Mouse (Mus musculus) CH12.LX (cell line): Measurements from ENCODE around the gene Ddt. TPM values are rescaled to one million over a fixed set of nuclear protein-coding genes. Genes with fewer than 3 reads are reported as not detected.

Experiments used
- DNase-seq: peaks from one replicate; pipeline ENCODE4 v3.0.0-alpha.2; 2013; ENCODE audit errors: extremely low read depth
- H3K27ac ChIP-seq: 2 replicates; pipeline ENCODE4 v1.5.1; 2012; ENCODE audit warnings: low read depth, mild to moderate bottlenecking, control low read depth, moderate library complexity; ENCODE audit not compliant: insufficient read depth
- H3K27me3 ChIP-seq: replicated peaks from 2 replicates; pipeline ENCODE3; 2012; ENCODE audit warnings: inconsistent platforms
- H3K36me3 ChIP-seq, 2 experiments: replicated peaks in 1 of 2; 2 replicates each; pipeline versions ENCODE3 to v1.6.1; 2012; ENCODE audit warnings: inconsistent platforms in 1 of 2, low read length in 1 of 2, mild to moderate bottlenecking in 1 of 2, mixed read lengths in 1 of 2, moderate library complexity in 1 of 2; ENCODE audit not compliant: control insufficient read depth in 1 of 2, insufficient read depth in 1 of 2
- H3K4me1 ChIP-seq, 2 experiments: 2 replicates each; pipeline ENCODE4 v1.6.1; 2012; ENCODE audit warnings: inconsistent platforms in 1 of 2, moderate library complexity in 1 of 2; ENCODE audit not compliant: insufficient read depth in 2 of 2, control insufficient read depth in 1 of 2
- H3K4me2 ChIP-seq: 2 replicates; pipeline ENCODE4 v1.6.1; 2012; ENCODE audit warnings: low read depth, mild to moderate bottlenecking, control low read depth; ENCODE audit not compliant: poor library complexity, insufficient read depth, severe bottlenecking
- H3K4me3 ChIP-seq, 3 experiments: fragments of 150-350 bp in 1 of 3; sonication (generic) in 1 of 3; replicated peaks in 1 of 3; 2 replicates each; pipeline versions ENCODE3 to v1.5.1; 2011 to 2012; ENCODE audit warnings: low read depth in 2 of 3, low read length in 2 of 3, mild to moderate bottlenecking in 2 of 3, moderate library complexity in 2 of 3, control low read depth in 1 of 3, improper control_type of control experiment in 1 of 3, inconsistent platforms in 1 of 3, mixed read lengths in 1 of 3; ENCODE audit not compliant: poor library complexity in 1 of 3
- H3K79me2 ChIP-seq: replicated peaks from 2 replicates; pipeline ENCODE4 v1.6.1; 2012; ENCODE audit warnings: mild to moderate bottlenecking, moderate library complexity; ENCODE audit not compliant: control insufficient read depth, poor library complexity, insufficient read depth, severe bottlenecking; ENCODE audit errors: extremely low read depth
- H3K9ac ChIP-seq: 2 replicates; pipeline ENCODE4 v1.6.1; 2012; ENCODE audit warnings: low read depth, mild to moderate bottlenecking, control low read depth, moderate library complexity; ENCODE audit not compliant: insufficient read depth
- H3K9me3 ChIP-seq: replicated peaks from 2 replicates; pipeline ENCODE3; 2012; ENCODE audit warnings: low read length, inconsistent platforms, mixed read lengths
- CHD2 ChIP-seq: IDR thresholded peaks from 2 replicates; pipeline ENCODE4 v1.6.1; 2011; ENCODE audit warnings: low read length, improper control_type of control experiment
- CTCF ChIP-seq, 2 experiments: IDR thresholded peaks in 1 of 2; conservative IDR thresholded peaks in 1 of 2; 2 replicates each; pipeline ENCODE4 v1.5.1; 2011 to 2012; ENCODE audit warnings: low read depth in 2 of 2, low read length in 2 of 2, improper control_type of control experiment in 1 of 2, inconsistent platforms in 1 of 2, mild to moderate bottlenecking in 1 of 2, moderate library complexity in 1 of 2
- ETS1 ChIP-seq: conservative IDR thresholded peaks from 2 replicates; pipeline ENCODE4 v1.6.1; 2012; ENCODE audit warnings: low read depth, mild to moderate bottlenecking, inconsistent platforms, low read length, improper control_type of control experiment, moderate library complexity
- GABPA ChIP-seq: IDR thresholded peaks from 2 replicates; pipeline ENCODE4 v1.6.1; 2012; ENCODE audit warnings: low read depth, low read length, improper control_type of control experiment, inconsistent platforms; ENCODE audit not compliant: insufficient replicate concordance
- IRF4 ChIP-seq: IDR thresholded peaks from 2 replicates; pipeline ENCODE4 v1.6.1; 2014; ENCODE audit warnings: low read depth, mild to moderate bottlenecking, inconsistent platforms, low read length, improper control_type of control experiment
- KAT2A ChIP-seq: IDR thresholded peaks from 2 replicates; pipeline ENCODE4 v1.6.1; 2012; ENCODE audit warnings: low read length, improper control_type of control experiment, inconsistent platforms; ENCODE audit not compliant: insufficient replicate concordance
- MAFK ChIP-seq: IDR thresholded peaks from 2 replicates; pipeline ENCODE4 v1.6.1; 2011; ENCODE audit warnings: low read length, improper control_type of control experiment; ENCODE audit not compliant: insufficient replicate concordance
- NRF1 ChIP-seq: IDR thresholded peaks from 2 replicates; pipeline ENCODE4 v1.6.1; 2014; ENCODE audit warnings: low read depth, mild to moderate bottlenecking, inconsistent platforms, low read length, improper control_type of control experiment, moderate library complexity
- RCOR1 ChIP-seq: conservative IDR thresholded peaks from 2 replicates; pipeline ENCODE4 v1.6.1; 2012; ENCODE audit warnings: low read depth, mild to moderate bottlenecking, inconsistent platforms, low read length, improper control_type of control experiment
- TCF12 ChIP-seq: IDR thresholded peaks from 2 replicates; pipeline ENCODE4 v1.6.1; 2014; ENCODE audit warnings: low read depth, mild to moderate bottlenecking, inconsistent platforms, low read length, improper control_type of control experiment
- ZC3H11A ChIP-seq: IDR thresholded peaks from 2 replicates; pipeline ENCODE4 v1.6.1; 2012; ENCODE audit warnings: low read depth, mild to moderate bottlenecking, inconsistent platforms, low read length, improper control_type of control experiment
- ZKSCAN1 ChIP-seq: IDR thresholded peaks from 2 replicates; pipeline ENCODE4 v1.6.1; 2012; ENCODE audit warnings: low read depth, inconsistent platforms, low read length, improper control_type of control experiment, borderline replicate concordance
- dilution Hi-C: fragments of 300-500 bp; cut with MboI; formaldehyde crosslinking; loops from 2 replicates; pipeline ENCODE4 v1.14.3; 2020; ENCODE audit warnings: low sequenced_read_pairs; ENCODE audit not compliant: extremely low pct_unique_long_range_greater_than_20kb, extremely low pct_ligation_motif_present
- in situ Hi-C: fragments of 300-500 bp; cut with MboI; formaldehyde crosslinking; loops from 3 replicates; pipeline ENCODE4 v1.14.3; 2019; ENCODE audit warnings: low sequenced_read_pairs, low pct_ligation_motif_present, low pct_unique_long_range_greater_than_20kb, mixed read lengths
- polyA plus RNA-seq: library from polyadenylated mRNA; unstranded; fragments of >175 nt; gene quantifications from 2 replicates; pipeline ENCODE4 v1.2.1, GENCODE M21; 2012; ENCODE audit warnings: low read depth; ENCODE audit not compliant: insufficient read length
- total RNA-seq, 2 experiments: library from RNA; depleted of rRNA; stranded (reverse); fragments of 300-350 nt in 1 of 2; fragments of >200 nt in 1 of 2; gene quantifications; 2 replicates each; pipeline ENCODE4 v1.2.3; 2012 to 2014

Ddt gene
- total and polyA plus RNA-seq, 3 experiments, result 229 to 869 (median 599) TPM

- dilution Hi-C loops (no loop called here), in situ Hi-C loops (loop anchor here (10.0 kb wide), 1 partner anchor 111 kb away; no protein-coding TSS in a partner anchor)
- peaks cover 73 to 98% of the 10 kb centered on the region in 2 experiments for H3K36me3 ChIP-seq
Observed at GRCm38 (mm10) chr10:75743369-75743768, 29.8 kb downstream of the Ddt start.

GRCm38 (mm10) chr10:75740866-75741265, 32.3 kb downstream of the Ddt start:
- in situ Hi-C loops (loop anchor here (10.0 kb wide), 1 partner anchor 114 kb away; no protein-coding TSS in a partner anchor), dilution Hi-C loops (no loop called here)
- no peaks in the 10 kb centered on the region for H3K4me1 ChIP-seq
- no peaks in the 10 kb centered on the region for H3K27me3 ChIP-seq
- no peak for TF ChIP-seq ETS1
- TF ChIP-seq CHD2, result no peak
- TF ChIP-seq CTCF (conservative IDR thresholded peaks at IDR 0.05 in 1 of 2, IDR thresholded peaks at IDR 0.05 in 1 of 2; ENCODE audit: low read depth in 2 of 2, low read length in 2 of 2), result no peak
- no peak for TF ChIP-seq ZKSCAN1
- TF ChIP-seq TCF12, result no peak
- no peaks in the 10 kb centered on the region for H3K9me3 ChIP-seq
- DNase-seq, result no peak
- H3K4me2 ChIP-seq, result no peak overlapping the region
- H3K4me3 ChIP-seq, result no peak overlapping the region
- H3K9ac ChIP-seq, result no peak overlapping the region
- no peaks in the 10 kb centered on the region for H3K79me2 ChIP-seq
- peaks cover 74 to 97% of the 10 kb centered on the region in 2 experiments for H3K36me3 ChIP-seq
- no peak overlapping the region for H3K27ac ChIP-seq

More at GRCm38 (mm10) chr10:75743369-75743768, 29.8 kb downstream of the Ddt start:
- H3K4me3 ChIP-seq, result no peak overlapping the region
- no peaks in the 10 kb centered on the region for H3K4me1 ChIP-seq
- H3K9ac ChIP-seq, result no peak overlapping the region
- H3K27ac ChIP-seq, result no peak overlapping the region
- no peaks in the 10 kb centered on the region for H3K79me2 ChIP-seq
- DNase-seq, result no peak
- H3K9me3 ChIP-seq, result no peaks in the 10 kb centered on the region
- TF ChIP-seq KAT2A, result no peak
- no peak for TF ChIP-seq IRF4
- TF ChIP-seq NRF1, result no peak
- TF ChIP-seq TCF12, result no peak
- H3K4me2 ChIP-seq, result no peak overlapping the region
- H3K27me3 ChIP-seq, result no peaks in the 10 kb centered on the region

GRCm38 (mm10) chr10:75725449-75725848, 47.8 kb downstream of the Ddt start:
- no peaks in the 10 kb centered on the region for H3K4me1 ChIP-seq
- dilution Hi-C loops (no loop called here), in situ Hi-C loops (no loop called here)
- no peak overlapping the region for H3K27ac ChIP-seq
- H3K79me2 ChIP-seq, result no peaks in the 10 kb centered on the region; the same call in 1 of the 2 replicates
- no peak overlapping the region for H3K4me2 ChIP-seq
- no peak overlapping the region for H3K9ac ChIP-seq
- H3K36me3 ChIP-seq, result peaks cover 87 to 95% of the 10 kb centered on the region in 2 experiments
- no peak overlapping the region for H3K4me3 ChIP-seq
- DNase-seq, result no peak
- TF ChIP-seq RCOR1 (no peak), NRF1 (no peak), MAFK (peak; percentile 66; the same call in 1 of the 2 replicates), ZC3H11A (no peak), GABPA (no peak)
- H3K9me3 ChIP-seq, result no peaks in the 10 kb centered on the region
- H3K27me3 ChIP-seq, result no peaks in the 10 kb centered on the region

Other genes with a start within 250 kb of the Ddt start
- not detected in 2 replicates for gene Lrrc75b, start 213.1 kb downstream of the Ddt start, total RNA-seq (2012; rRNA removed)
- not detected in 2 replicates for gene Lrrc75b, start 213.1 kb downstream of the Ddt start, total RNA-seq (2014; rRNA removed)
- gene Lrrc75b, start 213.1 kb downstream of the Ddt start, polyA plus RNA-seq, result not detected in 2 replicates
- gene Ggt1, start 211.8 kb downstream of the Ddt start, total RNA-seq (2012; rRNA removed), result 1.3 and 2.1 TPM in 2 replicates
- 0.68 and 1.3 TPM in 2 replicates for gene Ggt1, start 211.8 kb downstream of the Ddt start, total RNA-seq (2014; rRNA removed)
- gene Ggt1, start 211.8 kb downstream of the Ddt start, polyA plus RNA-seq, result 2.0 and 3.8 TPM in 2 replicates
- not detected in 2 replicates for gene Ggt5, start 184.1 kb downstream of the Ddt start, total RNA-seq (2012; rRNA removed)
- not detected in 2 replicates for gene Ggt5, start 184.1 kb downstream of the Ddt start, total RNA-seq (2014; rRNA removed)
- not detected in 2 replicates for gene Ggt5, start 184.1 kb downstream of the Ddt start, polyA plus RNA-seq
- 0.51 and 0.63 TPM in 2 replicates for gene Susd2, start 129.4 kb downstream of the Ddt start, total RNA-seq (2012; rRNA removed)
- 0.66 and 0.70 TPM in 2 replicates for gene Susd2, start 129.4 kb downstream of the Ddt start, total RNA-seq (2014; rRNA removed)
- gene Susd2, start 129.4 kb downstream of the Ddt start, polyA plus RNA-seq, result 2.9 and 3.0 TPM in 2 replicates
- gene Cabin1, start 9.1 kb downstream of the Ddt start, total RNA-seq (2012; rRNA removed), result 29.0 and 35.8 TPM in 2 replicates
- gene Cabin1, start 9.1 kb downstream of the Ddt start, total RNA-seq (2014; rRNA removed), result 11.8 and 12.0 TPM in 2 replicates
- 38.9 and 46.0 TPM in 2 replicates for gene Cabin1, start 9.1 kb downstream of the Ddt start, polyA plus RNA-seq
- gene Gm20441, start 7.5 kb upstream of the Ddt start, total RNA-seq (2012; rRNA removed), result 0.42 and 0.68 TPM in 2 replicates
- gene Gm20441, start 7.5 kb upstream of the Ddt start, total RNA-seq (2014; rRNA removed), result 0.55 TPM in 1 of 2 replicates, not detected in the other
- not detected in 2 replicates for gene Gm20441, start 7.5 kb upstream of the Ddt start, polyA plus RNA-seq
- 72.3 and 117 TPM in 2 replicates for gene Gstt3, start 8.0 kb upstream of the Ddt start, total RNA-seq (2012; rRNA removed)
- gene Gstt3, start 8.0 kb upstream of the Ddt start, total RNA-seq (2014; rRNA removed), result 109 and 110 TPM in 2 replicates
- gene Gstt3, start 8.0 kb upstream of the Ddt start, polyA plus RNA-seq, result 144 and 163 TPM in 2 replicates
- 50.9 and 58.1 TPM in 2 replicates for gene Gstt1, start 25.2 kb upstream of the Ddt start, total RNA-seq (2012; rRNA removed)
- gene Gstt1, start 25.2 kb upstream of the Ddt start, total RNA-seq (2014; rRNA removed), result 2.4 and 2.9 TPM in 2 replicates
- gene Gstt1, start 25.2 kb upstream of the Ddt start, polyA plus RNA-seq, result 4.5 and 6.2 TPM in 2 replicates
- gene Gstt4, start 49.1 kb upstream of the Ddt start, total RNA-seq (2012; rRNA removed), result 0.17 and 0.21 TPM in 2 replicates
- 0.42 and 0.45 TPM in 2 replicates for gene Gstt4, start 49.1 kb upstream of the Ddt start, total RNA-seq (2014; rRNA removed)
- gene Gstt4, start 49.1 kb upstream of the Ddt start, polyA plus RNA-seq, result 0.80 and 0.94 TPM in 2 replicates
- gene Gstt2, start 64.0 kb upstream of the Ddt start, total RNA-seq (2012; rRNA removed), result 126 and 201 TPM in 2 replicates
- gene Gstt2, start 64.0 kb upstream of the Ddt start, total RNA-seq (2014; rRNA removed), result 192 and 197 TPM in 2 replicates
- gene Gstt2, start 64.0 kb upstream of the Ddt start, polyA plus RNA-seq, result 253 and 304 TPM in 2 replicates
- 1,561 and 2,151 TPM in 2 replicates for gene Mif, start 86.8 kb upstream of the Ddt start, total RNA-seq (2012; rRNA removed)
- gene Mif, start 86.8 kb upstream of the Ddt start, total RNA-seq (2014; rRNA removed), result 1,037 and 1,217 TPM in 2 replicates
- gene Mif, start 86.8 kb upstream of the Ddt start, polyA plus RNA-seq, result 1,853 and 2,072 TPM in 2 replicates
- gene Derl3, start 120.0 kb upstream of the Ddt start, total RNA-seq (2012; rRNA removed), result 13.1 and 20.4 TPM in 2 replicates
- 33.9 and 36.6 TPM in 2 replicates for gene Derl3, start 120.0 kb upstream of the Ddt start, total RNA-seq (2014; rRNA removed)
- 28.9 and 36.2 TPM in 2 replicates for gene Derl3, start 120.0 kb upstream of the Ddt start, polyA plus RNA-seq
- 94.9 and 101 TPM in 2 replicates for gene Smarcb1, start 148.2 kb upstream of the Ddt start, total RNA-seq (2012; rRNA removed)
- gene Smarcb1, start 148.2 kb upstream of the Ddt start, total RNA-seq (2014; rRNA removed), result 76.2 and 82.3 TPM in 2 replicates
- gene Smarcb1, start 148.2 kb upstream of the Ddt start, polyA plus RNA-seq, result 95.6 and 96.0 TPM in 2 replicates
- 243 and 254 TPM in 2 replicates for gene Chchd10, start 159.7 kb upstream of the Ddt start, total RNA-seq (2012; rRNA removed)
- 119 and 147 TPM in 2 replicates for gene Chchd10, start 159.7 kb upstream of the Ddt start, total RNA-seq (2014; rRNA removed)
- gene Chchd10, start 159.7 kb upstream of the Ddt start, polyA plus RNA-seq, result 412 and 540 TPM in 2 replicates
- gene Mmp11, start 163.1 kb upstream of the Ddt start, total RNA-seq (2012; rRNA removed), result 0.76 and 1.1 TPM in 2 replicates
- not detected in 2 replicates for gene Mmp11, start 163.1 kb upstream of the Ddt start, total RNA-seq (2014; rRNA removed)
- gene Mmp11, start 163.1 kb upstream of the Ddt start, polyA plus RNA-seq, result 0.56 and 0.99 TPM in 2 replicates
- gene Gm867, start 167.3 kb upstream of the Ddt start, total RNA-seq (2012; rRNA removed), result 0.21 and 0.42 TPM in 2 replicates
- not detected in 2 replicates for gene Gm867, start 167.3 kb upstream of the Ddt start, total RNA-seq (2014; rRNA removed)
- 2.6 and 3.5 TPM in 2 replicates for gene Gm867, start 167.3 kb upstream of the Ddt start, polyA plus RNA-seq
- gene Vpreb3, start 169.6 kb upstream of the Ddt start, total RNA-seq (2012; rRNA removed), result 35.6 and 51.5 TPM in 2 replicates
- gene Vpreb3, start 169.6 kb upstream of the Ddt start, total RNA-seq (2014; rRNA removed), result 66.3 and 90.1 TPM in 2 replicates
- gene Vpreb3, start 169.6 kb upstream of the Ddt start, polyA plus RNA-seq, result 104 and 135 TPM in 2 replicates
- 0.84 and 1.6 TPM in 2 replicates for gene Gm5134, start 181.1 kb upstream of the Ddt start, total RNA-seq (2012; rRNA removed)
- gene Gm5134, start 181.1 kb upstream of the Ddt start, total RNA-seq (2014; rRNA removed), result 0.40 and 0.45 TPM in 2 replicates
- 0.34 and 1.0 TPM in 2 replicates for gene Gm5134, start 181.1 kb upstream of the Ddt start, polyA plus RNA-seq